Mouse (Mus musculus) urinary bladder, postnatal 25 days (tissue): ENCODE measurements at regions not wholly inside any gene's neighbourhood (a gene's known extent, or its start where the extent isn't known, plus 50 kb on each side); places are given as distances from the start of the nearest gene placed in this dataset.
"Not testable (repeated sequence)": the region's sequence is repeated elsewhere in the genome, so short reads cannot be mapped to it uniquely, and the experiment has no call there.

Experiments
- DNase-seq: peaks from one replicate; pipeline ENCODE4 v3.0.0; 2022; ENCODE audit warnings: low spot score

DNA sequence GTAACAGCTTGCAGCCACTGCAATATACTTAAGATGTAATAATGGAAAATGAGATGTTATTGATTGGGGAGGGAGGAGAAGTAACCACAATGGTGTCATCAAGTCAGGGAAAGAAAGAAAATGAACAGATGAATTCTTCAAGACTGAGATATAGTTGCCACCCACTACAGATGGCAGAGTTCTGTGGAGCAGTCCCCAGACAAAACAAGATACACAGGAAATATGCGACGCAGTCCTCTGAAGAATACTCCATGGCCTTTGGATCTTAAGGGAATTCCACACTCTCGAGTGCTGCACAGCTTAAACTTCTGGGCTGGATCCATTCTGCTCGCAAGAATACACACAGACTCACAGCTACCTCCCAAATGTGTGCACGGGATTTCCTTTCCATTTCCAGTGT is 113.4 kb downstream of the Sox4 start:
- DNase-seq, result no peak

DNA sequence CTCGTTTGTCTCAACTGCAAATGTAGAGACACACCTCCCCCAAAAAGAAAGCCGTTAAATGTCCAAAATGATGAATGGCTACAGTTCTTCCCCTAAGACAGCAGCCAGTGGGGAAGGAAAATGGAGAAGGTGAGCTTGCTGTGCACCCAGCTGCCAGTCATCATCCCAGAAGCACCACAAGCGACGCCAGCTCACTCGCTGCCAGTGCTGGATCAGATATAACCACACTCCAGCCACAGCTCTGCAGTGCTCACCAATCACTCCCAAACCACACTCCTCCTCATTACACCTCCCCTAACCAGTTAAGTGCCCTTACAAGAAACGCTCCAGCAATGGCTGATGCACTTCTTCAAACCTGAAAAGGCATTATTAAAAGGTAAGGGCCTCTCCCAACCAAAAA is 114.4 kb downstream of the Sox4 start:
- DNase-seq, result no peak

- no peak for DNase-seq
Observed at GRCm38 (mm10) chr13:28838216-28838615, 115.3 kb downstream of the Sox4 start.

GRCm38 (mm10) chr13:28837196-28837595 is 116.3 kb downstream of the Sox4 start:
- DNase-seq, result not testable (repeated sequence)

DNA sequence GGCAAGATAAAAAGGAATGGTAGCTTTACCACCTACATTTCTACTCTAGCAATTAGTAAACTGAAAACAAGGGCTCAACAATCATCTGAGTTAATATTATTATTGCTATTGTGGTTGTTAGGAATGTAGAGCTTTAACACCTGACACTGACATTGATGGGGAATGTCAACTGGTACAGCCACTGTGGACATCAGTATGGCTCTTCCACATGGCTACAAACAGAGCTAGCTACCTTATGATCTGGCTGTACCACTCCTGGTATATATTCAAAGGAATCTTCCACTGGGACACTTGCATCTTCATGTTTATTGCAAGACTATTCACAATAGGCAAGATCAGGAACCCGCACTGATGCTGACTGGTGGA is 119.8 kb downstream of the Sox4 start:
- no peak for DNase-seq

DNA sequence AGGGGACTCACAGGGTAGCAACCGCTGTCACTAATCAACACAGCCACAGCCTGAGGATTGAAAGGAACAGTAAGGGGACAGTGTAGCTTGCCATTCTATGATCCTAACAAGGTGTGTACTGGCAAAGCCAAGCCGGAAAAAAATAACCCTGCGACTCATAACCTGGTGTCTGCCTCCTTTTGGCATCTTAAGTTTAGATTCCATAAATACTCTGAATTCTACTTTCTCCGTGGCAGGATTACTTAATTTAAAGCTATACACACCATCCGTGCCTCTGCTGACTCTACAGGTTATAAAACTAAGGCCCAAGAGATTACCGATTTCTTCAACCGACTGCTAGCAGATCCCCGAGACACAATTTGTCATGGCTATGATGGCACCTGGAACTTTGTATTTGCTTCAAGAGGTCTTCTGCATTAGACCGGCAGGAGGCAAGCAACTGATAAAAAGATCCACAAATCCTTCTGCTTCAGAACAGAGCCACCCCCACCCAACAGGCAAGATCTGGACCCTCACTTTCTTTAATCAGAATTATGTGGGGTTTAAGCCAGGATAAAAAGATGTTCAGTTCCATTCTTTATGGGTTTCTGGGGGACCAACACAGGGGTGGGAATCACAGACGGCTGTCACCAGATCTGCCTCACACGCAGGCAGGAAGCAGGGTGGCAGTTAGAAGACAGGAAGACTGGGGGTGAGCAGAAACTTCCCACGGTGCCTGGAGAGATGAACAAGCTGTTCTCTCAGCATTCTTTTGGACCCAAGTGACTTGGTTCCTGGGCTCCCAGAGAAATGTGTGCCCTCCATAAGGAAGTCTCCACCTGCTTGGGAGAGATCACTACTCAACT is 120.4 kb downstream of the Sox4 start:
- no peak for DNase-seq

- no peak for DNase-seq
Observed at GRCm38 (mm10) chr13:28826284-28826683, 127.2 kb downstream of the Sox4 start.

DNA sequence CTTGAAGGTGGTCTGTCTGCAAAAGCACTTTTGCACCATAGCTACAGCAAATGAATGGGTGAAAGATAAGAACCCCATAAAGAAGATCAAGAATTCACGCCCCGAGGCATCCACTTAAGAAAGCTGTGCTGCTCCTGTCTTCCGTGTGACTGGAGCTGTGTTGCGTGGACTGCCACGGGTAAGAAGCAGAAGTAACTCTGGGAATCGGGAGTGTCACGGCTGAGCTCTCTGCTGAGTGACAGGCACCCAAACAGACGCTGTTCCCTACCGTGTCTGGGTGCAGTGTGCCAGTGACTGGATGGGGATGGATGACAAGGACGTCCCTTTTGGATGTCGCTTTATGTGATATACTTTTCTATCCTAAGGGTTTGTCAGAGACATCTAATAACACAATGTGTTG is 129.5 kb downstream of the Sox4 start:
- no peak for DNase-seq

- DNase-seq, result no peak
Observed at GRCm38 (mm10) chr13:28823311-28823880, 130.1 kb downstream of the Sox4 start.

- DNase-seq, result no peak
Observed at GRCm38 (mm10) chr13:28820868-28821533, 132.5 kb downstream of the Sox4 start.

DNA sequence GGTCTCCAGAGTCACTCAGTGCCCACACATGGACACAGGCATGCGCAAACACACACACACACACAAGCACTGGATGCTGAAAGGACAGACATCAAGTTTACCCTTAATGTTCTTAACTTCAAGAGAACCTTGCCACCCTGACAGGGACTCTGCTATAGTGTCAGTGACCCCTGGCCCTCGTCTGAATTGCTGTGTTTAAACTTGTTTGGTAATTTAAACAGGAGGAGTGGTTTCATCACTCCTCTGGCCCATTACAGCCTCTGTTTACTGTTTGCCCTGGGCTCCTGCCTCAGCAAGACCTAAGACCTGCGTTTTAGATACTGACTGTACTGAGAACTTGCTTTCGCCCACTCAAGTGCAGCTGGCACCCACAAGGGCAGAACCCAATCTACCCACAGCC is 139.4 kb downstream of the Sox4 start:
- no peak for DNase-seq

- DNase-seq, result no peak
Observed at GRCm38 (mm10) chr13:28811667-28812575, 141.6 kb downstream of the Sox4 start.

DNA sequence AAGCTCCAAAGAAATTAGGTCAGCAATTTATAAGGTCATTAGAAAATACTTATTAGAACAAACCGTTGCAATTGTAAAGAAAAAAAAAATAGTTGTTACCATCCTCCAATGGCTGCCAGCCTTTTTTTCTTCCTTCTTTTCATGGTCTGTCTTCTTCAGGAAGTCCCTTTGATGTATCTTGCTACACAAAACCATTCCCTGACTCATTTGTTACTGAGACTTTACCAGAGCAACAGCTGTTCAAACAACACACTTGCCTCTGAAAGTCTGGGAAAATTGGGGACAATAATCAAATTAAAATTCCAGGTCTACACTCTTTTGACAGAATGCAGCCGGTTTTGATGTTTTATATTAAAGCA is 142.5 kb downstream of the Sox4 start:
- DNase-seq, result no peak

GRCm38 (mm10) chr13:28810326-28811080 is 143.0 kb downstream of the Sox4 start:
- DNase-seq, result no peak

GRCm38 (mm10) chr13:28805302-28805701 is 148.2 kb downstream of the Sox4 start:
- no peak for DNase-seq

DNA sequence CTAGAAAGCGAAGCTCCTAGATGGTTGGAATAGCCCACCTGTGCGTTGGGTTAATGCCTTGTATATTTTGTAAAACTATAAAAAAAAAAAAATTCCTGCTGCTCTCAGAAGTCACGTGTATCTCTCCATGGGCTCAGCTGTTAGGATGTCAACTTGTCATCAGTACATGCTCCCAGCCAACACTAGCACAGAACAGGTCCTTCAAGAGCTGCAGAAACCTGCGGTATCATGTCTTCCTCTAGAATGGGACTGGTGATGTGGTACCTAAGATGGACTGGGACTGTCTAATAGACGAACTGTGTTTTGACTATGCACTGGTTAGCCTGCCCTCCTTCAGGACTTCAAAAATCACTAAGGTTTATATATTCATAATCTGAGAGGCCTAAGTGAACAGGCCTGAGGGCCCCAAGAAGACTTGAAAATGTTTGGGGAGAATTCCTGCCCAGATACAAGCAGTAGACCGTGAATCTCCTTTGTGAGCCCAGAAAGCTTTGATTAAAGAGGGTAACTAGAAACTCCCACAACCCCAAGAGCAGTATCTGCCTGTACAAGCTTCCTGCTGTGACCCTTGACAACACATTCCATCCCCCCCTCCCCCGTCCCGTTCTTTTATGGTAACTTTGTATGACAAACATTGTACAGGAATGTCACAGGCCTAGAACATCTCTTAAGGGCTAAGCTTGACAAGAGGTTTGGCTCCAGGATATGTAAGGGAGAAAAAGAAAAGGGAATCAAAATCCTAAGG is 152.1 kb downstream of the Sox4 start:
- DNase-seq, result no peak

- DNase-seq, result no peak
Observed at GRCm38 (mm10) chr13:28800676-28801075, 152.8 kb downstream of the Sox4 start.

DNA sequence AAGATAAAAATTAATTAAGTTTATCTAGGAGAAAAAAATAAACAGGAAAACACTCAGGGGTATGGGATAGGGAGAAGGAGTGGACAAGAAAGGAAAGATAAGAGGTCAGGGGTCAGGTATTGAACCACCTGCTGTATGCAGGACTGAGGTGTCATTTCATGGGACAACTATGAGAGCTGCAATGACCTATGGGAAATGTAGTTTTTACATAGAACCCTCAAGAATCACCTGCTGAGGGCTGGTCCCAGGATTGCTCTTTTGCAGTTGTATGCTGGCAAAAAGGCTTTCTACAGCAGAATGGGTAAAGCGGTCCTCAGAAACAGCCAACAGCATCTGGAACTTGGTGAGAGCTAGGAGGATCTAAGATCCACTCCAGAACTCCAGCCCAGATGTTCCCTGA is 154.0 kb downstream of the Sox4 start:
- DNase-seq, result no peak

DNA sequence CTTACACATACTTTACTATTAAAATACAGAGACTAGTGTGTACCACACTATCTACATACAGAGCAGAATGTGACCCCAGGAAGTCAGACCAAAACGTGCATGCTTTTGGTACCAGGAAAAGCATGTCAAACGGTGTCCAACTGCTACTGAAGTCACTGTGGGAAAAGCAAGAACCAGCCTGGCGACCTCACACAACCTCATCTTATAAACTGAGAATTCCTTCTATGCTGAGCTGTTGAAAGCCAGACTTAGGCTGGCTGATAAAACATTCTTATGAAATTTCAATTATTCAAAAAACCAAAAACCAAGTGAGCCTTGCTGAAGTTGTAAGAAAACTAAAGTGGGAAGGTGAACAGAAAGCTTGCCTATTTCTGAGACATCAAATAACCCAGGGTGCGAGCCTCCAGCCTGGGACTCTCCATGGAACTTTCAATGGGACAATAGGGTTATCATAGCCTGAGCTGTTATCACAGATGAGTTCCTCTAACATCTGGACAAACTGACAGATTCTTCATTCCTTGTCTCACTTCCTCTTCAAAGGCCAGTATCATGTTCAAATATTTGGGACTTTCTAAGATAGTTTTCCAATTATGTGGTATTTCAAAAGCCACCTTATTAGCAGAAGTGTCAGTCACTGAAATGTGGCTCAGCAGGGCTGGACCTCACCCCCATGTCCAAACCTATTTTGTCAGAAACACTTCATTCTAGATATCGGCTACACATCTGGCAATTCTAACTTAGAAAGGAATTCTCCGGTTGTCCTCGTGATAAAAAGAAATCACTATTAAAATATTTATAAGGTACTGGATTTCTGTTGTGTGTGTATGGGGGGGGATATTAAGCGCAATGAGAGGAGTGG is 155.7 kb downstream of the Sox4 start:
- no peak for DNase-seq

GRCm38 (mm10) chr13:28795274-28795673 is 158.2 kb downstream of the Sox4 start:
- no peak for DNase-seq
